Mouse (Mus musculus) gonadal fat pad, adult 2 months (tissue): ENCODE data around the gene Phka2. TPM values are rescaled to one million over a fixed set of nuclear protein-coding genes. Genes with fewer than 3 reads are reported as not detected.

Experiments used
- DNase-seq: peaks from one replicate; pipeline ENCODE4 v3.0.0-alpha.2; 2012; ENCODE audit warnings: low read depth
- polyA plus RNA-seq: library from polyadenylated mRNA; depleted of rRNA; stranded (reverse); fragments of >200 nt; gene quantifications from 2 replicates; pipeline ENCODE4 v1.2.3, GENCODE M21; 2012; rRNA removed

Phka2 gene
- polyA plus RNA-seq, 1 experiment = 24.7 TPM

DNA sequence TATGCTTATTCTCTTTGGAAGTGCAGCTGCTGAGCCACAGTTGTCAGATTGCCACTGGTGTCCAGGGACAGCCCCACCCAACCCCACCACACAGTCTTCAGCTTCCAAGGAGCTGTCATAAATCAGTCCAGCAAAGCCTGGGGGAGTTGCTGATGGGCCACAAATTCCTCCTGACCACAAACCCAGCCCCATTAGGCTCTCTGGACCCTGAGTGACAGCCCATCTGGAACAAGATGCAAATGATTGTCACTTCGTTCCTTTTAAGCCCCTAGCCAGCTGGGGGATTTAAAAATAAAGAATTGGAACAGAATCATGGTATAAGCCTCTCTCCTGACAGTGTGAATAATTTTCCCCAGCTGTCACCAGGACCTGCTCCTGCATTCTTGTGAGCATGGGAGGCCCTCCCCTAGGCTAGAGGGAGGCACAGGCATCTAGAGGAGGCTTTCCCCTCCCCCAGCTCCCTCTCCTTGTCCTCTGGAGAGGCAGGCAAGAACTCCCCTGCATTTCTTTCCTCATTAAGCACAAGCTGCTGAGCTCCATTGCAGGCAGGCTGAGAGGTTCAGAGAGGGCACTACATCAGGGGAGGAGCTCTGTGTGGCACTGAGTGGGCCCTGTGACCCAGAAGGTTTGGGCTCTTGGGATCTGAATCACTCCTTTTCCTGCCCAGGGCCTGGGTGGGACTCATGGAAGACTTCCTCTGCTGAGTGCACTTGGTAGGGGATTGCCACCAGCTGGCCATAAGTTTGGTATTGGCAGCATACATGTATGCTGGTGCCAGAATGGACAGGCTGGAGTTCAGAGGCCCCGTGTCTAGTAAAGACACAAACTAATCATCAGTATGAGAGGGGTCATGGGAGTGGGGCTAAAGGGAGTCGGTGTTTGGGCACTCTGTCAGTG, 96.8 kb downstream of the Phka2 start:
- DNase-seq = no peak

DNA sequence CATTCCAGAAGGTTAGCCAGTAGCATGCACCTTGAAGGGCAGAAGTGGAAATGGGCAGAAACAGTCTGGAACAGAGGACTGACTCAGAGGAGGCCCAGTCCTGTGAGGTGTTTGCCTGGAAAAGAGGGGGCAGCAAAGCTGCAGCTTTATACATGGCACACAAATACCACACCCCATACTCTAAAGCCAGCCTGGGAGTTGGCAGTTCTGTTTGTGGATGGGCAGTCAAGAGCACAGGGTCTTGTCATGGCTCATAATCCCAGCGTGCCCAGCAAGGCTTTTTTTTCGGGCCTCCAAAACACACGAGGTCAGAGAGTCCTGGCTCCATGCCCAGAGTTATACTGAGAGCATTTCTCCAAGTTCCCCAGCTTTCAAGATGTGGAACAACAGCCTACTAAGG, 99.1 kb downstream of the Phka2 start:
- DNase-seq = no peak

DNA sequence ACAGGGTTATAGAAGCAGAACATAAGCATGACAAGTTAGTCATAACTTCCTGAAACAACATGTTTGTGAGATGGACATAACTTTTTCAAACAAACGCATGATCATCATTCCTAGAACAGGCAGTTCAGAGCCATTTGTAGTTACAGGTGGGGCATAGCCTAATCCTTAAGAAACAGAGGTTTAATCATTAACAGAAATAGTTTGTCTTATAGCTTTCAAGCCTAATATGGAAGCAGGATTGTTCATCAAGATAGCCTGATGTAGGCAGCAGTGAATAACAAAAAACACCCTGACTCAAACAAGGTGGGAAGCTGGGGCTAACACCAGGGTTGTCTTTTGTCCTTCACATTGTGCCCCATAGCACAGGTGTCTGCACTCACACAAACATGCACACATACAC, 100.8 kb downstream of the Phka2 start:
- DNase-seq = no peak

DNA sequence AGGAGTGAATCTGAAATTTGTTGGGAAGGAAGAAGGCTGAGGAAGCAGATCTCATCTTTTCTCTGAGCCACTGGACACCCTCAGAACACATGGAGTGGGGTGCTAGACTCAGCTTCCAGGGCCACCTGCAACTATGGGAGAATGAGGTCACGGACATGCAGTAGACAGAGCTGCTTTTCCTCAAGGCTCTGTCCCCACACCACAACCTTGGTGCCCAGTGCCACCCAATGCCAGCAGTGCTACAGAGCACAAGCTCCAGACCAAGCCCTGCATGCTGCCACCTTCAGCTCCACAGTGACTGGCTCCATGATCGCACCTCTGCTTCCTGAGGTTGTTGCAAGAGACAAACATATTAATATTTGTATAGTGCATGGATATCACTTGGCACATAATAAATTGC, 101.3 kb downstream of the Phka2 start:
- DNase-seq = no peak

DNA sequence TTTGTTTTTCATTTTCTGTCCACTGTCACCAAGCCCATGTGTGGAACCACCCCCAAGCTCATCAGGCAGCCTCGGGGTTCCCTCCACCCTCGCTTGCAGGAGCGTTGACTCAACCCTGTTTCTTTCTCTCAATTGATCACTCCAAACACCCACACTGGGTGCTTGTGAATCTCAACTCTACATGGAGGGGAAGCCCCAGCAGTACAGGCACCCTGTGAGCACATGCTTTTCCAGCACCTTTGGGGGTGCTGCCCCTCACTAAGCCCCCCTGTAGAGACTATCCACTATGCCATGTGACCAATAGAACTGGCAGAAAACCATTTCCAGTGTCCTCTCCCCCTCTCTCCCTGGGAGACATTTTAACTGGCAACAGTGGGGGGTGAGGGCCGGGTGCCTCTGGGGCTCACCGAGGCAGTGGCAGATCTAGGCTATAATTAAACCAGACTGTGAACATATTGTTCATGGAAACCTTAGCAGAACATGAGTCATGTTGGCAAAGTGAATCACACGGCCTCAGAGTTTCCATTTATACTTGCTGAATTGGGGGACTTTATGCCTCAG, 102.1 kb downstream of the Phka2 start:
- DNase-seq = no peak

DNA sequence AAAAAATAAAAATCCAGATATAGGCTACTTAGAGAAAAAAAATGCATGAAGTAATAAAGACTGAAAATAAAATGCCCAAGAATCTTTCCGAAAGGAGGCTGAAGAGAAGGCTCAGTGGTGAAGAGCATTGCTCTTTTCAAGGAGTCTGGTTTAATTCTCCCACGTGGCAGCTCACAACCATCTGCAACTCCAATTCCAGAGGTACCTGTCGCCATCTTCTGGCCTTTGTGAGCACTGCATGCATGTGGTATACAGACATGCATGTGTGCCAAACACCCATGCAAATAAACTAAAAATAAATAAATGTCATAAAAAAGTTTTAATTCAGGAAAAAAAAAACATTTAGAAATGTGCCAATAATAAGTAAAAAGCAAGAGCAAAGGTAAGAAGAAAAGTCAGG, 107.9 kb downstream of the Phka2 start:
- DNase-seq = no peak

DNA sequence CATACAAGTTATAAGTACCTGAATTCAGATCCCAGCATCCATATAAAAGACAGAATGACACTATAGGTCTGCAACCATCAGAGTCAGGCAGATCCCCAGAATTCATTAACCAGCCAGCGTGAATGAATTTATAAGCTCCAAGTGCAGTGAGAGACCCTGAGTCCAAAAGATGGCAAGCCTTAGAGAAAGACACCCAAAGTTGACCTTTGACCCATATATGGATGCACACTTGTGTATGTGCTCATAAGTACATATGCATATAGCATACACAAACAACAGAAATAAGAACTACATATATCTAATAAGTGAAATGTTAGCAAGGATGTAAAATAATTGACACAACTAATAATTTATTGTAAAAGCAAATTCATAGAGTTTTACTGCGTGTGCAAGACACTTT, 108.5 kb downstream of the Phka2 start:
- no peak for DNase-seq

DNA sequence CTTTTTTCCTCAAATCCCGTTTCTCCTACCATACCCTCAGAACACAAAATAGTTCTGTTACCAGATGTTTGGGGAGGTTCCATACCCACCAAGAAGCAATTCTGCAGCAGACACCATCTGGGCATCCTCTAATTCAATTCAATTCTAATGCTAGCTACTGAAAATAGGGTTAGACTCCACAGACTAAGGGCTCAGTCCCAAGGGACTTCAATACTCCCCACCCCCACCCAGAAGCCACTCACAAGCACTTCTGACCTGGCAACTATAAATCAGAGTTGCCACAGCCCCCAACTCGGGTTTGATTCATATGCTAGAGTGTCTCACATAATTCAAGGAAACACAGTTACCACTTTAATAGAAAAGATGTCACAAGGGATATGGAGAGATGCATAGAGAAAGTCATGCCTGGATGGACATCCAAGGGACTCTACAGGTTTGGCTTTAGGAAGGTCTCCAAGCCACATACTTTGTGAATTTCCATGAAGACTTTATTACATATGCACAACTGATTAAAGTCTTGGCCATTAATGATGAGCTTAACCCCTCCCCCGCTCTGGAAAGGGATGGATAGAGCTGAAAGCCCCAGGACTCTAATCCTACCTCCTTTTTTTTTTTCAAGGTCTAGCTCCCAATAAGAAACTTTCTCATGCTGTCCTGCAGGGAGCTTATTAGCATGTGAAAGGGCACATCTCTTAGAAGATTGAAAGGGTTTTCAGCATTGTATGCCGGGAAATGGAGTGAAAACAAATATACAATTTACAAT, 109.1 kb downstream of the Phka2 start:
- no peak for DNase-seq

Other genes starting within 250 kb of the Phka2 start
- 349 and 409 TPM in 2 replicates for gene Adgrg2, start 111.5 kb upstream of the Phka2 start, polyA plus RNA-seq
- 0.06 TPM in 1 of 2 replicates, not detected in the other for gene Ppef1, start 233.6 kb downstream of the Phka2 start, polyA plus RNA-seq